Comparison of ENCODE assay signal across 8 mouse cellular contexts in the genomic region with DNA sequence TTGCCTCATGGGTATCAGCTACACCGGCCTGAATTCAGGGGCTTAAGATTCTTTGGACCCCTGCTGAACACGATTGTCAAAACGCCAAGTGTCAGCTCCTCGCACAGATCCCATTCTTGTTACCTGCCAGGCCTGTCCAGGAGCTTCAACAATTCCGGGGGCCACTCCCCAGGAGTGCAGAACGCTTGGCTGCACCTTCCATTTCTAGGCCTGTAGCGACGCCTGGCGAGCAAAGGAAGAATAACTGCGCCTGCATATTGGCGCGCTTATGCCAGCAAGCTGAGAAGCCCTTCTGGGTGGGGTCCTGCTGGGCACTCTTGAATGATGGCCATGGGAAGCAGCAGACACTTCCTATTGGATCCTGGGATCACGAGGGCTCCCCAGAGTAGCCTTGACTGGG. TPM values are rescaled to one million over a fixed set of nuclear protein-coding genes. Genes with fewer than 3 reads are reported as not detected.
DNase-seq lines count a peak whose midpoint lies in the region; ATAC-seq lines count a peak whose summit lies in the region.

No protein-coding gene starts in this region.

- no peak overlapping the region for H3K9ac ChIP-seq in intestine, embryonic 14.5 days (ENCODE audit: low read length)

- intact Hi-C loops in gastrocnemius, postnatal 36 days (cut with DNase I), result loop anchor here (2.0 to 5.0 kb wide), 3 partner anchors 204 to 404 kb away; no protein-coding TSS in a partner anchor
- intact Hi-C loops in left cerebral cortex, postnatal 10 days (cut with DNase I), result loop anchor here (1.0 to 10.0 kb wide), 5 partner anchors 123 to 404 kb away; a partner anchor contains a TSS

- no peaks in the 10 kb centered on the region for H3K36me3 ChIP-seq in intestine, embryonic 14.5 days (ENCODE audit: control insufficient read depth, insufficient read depth, low read length)

- ATAC-seq in intestine, embryonic 14.5 days (replicated peaks; ENCODE audit: low FRiP score, low TSS enrichment, low read depth), result peak; percentile 26; the same call in 1 of the 2 replicates
- peak; percentile 82 for ATAC-seq in megakaryocyte progenitor cell, adult 5-6 weeks (replicated peaks; ENCODE audit: poor library complexity)

- peak; percentile 76 to 92 for DNase-seq in adrenal gland, adult (ENCODE audit: inconsistent age in 2 of 2, low spot score in 1 of 2)
- DNase-seq in embryo, embryonic 10 days (ENCODE audit: low spot score), result peak; percentile 87
- peak; percentile 68 to 75 for DNase-seq in gastrocnemius, postnatal 36 days
- peak; percentile 89 for DNase-seq in intestine, embryonic 14.5 days (ENCODE audit: low spot score)
- DNase-seq in left cerebral cortex, postnatal 10 days (ENCODE audit: extremely low spot score in 1 of 2, low spot score in 2 of 2), result peak; percentile 77 to 80
- DNase-seq in right cerebral cortex, postnatal 25 days, result peak; percentile 65
- DNase-seq in urinary bladder, postnatal 25 days (ENCODE audit: low spot score), result peak; percentile 70

- no peaks in the 10 kb centered on the region for H3K9me3 ChIP-seq in intestine, embryonic 14.5 days (ENCODE audit: control insufficient read depth, low read length)

- H3K4me1 ChIP-seq in intestine, embryonic 14.5 days (replicated peaks; ENCODE audit: control insufficient read depth, insufficient read depth, low read length), result peaks cover 6% of the 10 kb centered on the region; the same call in 1 of the 2 replicates

- H3K27ac ChIP-seq in intestine, embryonic 14.5 days (ENCODE audit: low read depth), result no peak overlapping the region

- peak overlapping the region; percentile 42 for H3K4me2 ChIP-seq in intestine, embryonic 14.5 days (ENCODE audit: low read length)

- H3K4me3 ChIP-seq in intestine, embryonic 14.5 days (ENCODE audit: low read depth, low read length), result peak overlapping the region; percentile 15

- WGBS in intestine, embryonic 14.5 days, result 2% methylated on average over 13 of the region's 13 CpGs

- peaks cover 6% of the 10 kb centered on the region; the same call in 1 of the 2 replicates for H3K27me3 ChIP-seq in intestine, embryonic 14.5 days (replicated peaks; ENCODE audit: control insufficient read depth, insufficient read depth, low read length)

RNA-seq across cellular contexts. Expression of a gene that starts 7.2 kb away (rescaled TPM):
- total RNA-seq in gastrocnemius, postnatal 36 days (2021), result under 1 TPM; 0.15 to 0.20 TPM
- 0.68 and 0.74 TPM in 2 replicates for polyA plus RNA-seq in intestine, embryonic 14.5 days (2014; fragmentation: Nextera tagmentation; extraction: Ambion mirVana)
- 10 to 100 TPM; 35.6 to 41.7 TPM for total RNA-seq in left cerebral cortex, postnatal 10 days (2021)
- not detected in 2 replicates for total RNA-seq in megakaryocyte progenitor cell, adult 5-6 weeks (2015)
- total RNA-seq in megakaryocyte progenitor cell, adult 5-6 weeks (2017), result not detected in 2 replicates

Comparison
In these comparisons a context has a peak if more than half of its experiments do, and no peak if none do; other contexts are left out.
1. RNA of a gene that starts 7.2 kb away (total RNA-seq): 35.6 to 41.7 TPM in left cerebral cortex, postnatal 10 days; 0.15 to 0.20 TPM in gastrocnemius, postnatal 36 days and not detected in megakaryocyte progenitor cell, adult 5-6 weeks; every median in the first group is over 10 times any median in the second.
2. Peak in every context shown above with its lines, with median percentiles within 50 percentile points of each other: DNase-seq.